Mouse (Mus musculus): ENCODE measurements around the gene Mapt.
"Not testable (repeated sequence)": the region's sequence is repeated elsewhere in the genome, so short reads cannot be mapped to it uniquely, and the experiment has no call there.

GRCm38 (mm10) chr11:104214128-104214527 is 17.1 kb upstream of the Mapt start:
- TF ChIP-seq CTCF (conservative IDR thresholded peaks at IDR 0.05; ENCODE audit: insufficient read depth, insufficient read length, low read depth, low read length); POLR2A (IDR thresholded peaks at IDR 0.05; ENCODE audit: low read depth, low read length): not testable (repeated sequence)
